Mouse (Mus musculus): ENCODE results near the gene Josd2.
A peak's percentile ranks its signal among the peaks of the same experiment; 100 is the strongest.

Josd2 gene

DNA sequence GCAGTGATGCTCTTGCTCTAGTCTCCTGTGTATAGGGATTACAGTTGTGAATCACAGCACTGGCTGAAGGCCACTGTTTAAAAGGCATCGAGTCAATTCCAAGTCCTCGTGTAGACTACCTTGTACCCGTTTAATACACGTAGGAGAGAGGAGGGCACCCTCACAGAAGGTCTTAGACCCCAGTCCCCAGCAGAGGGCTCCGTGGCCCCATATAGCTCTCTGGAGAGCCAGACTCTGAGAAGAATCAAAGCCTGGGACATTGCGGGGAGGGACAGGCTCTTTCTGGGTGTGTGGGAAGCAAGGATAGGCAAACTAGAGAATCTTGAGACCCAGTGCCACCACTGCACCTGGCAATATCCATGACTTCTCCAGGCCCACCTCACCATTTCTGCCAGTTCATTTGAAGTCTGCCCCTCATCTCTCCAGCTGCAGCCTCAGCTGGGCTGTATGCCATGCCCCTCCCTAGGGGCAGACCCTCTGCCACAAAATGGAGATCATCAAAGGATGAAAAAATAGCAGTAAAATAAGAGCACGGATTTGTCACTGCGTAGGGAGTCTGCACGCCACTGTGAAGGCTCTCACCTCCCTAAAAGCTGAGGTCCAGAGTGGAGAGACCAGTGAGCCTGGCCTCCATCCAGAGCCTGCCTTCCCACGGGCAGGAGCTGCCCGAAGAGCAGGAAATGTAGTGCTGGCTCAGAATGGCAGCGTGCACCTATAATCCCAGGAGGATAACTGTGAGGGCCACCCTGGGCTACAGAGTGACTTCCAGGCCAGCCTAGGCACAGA lies 21.5 kb upstream of the Josd2 start:
- no peak for DNase-seq (ENCODE audit: low read depth, low spot score)

- no peak for DNase-seq (ENCODE audit: low read depth, low spot score)
Observed at GRCm38 (mm10) chr7:44453256-44453655, 14.5 kb upstream of the Josd2 start.

- DNase-seq (ENCODE audit: low read depth, low spot score) = peak; percentile 61
Observed at GRCm38 (mm10) chr7:44456302-44456701, 11.5 kb upstream of the Josd2 start.

GRCm38 (mm10) chr7:44460067-44460466 lies 7.7 kb upstream of the Josd2 start:
- DNase-seq (ENCODE audit: low read depth, low spot score) = no peak

- no peak for DNase-seq (ENCODE audit: low read depth, low spot score)
Observed at GRCm38 (mm10) chr7:44460767-44461502, 6.8 kb upstream of the Josd2 start.

- peak; percentile 51 for DNase-seq (ENCODE audit: low read depth, low spot score)
Observed at GRCm38 (mm10) chr7:44461503-44462217, 6.1 kb upstream of the Josd2 start.

DNA sequence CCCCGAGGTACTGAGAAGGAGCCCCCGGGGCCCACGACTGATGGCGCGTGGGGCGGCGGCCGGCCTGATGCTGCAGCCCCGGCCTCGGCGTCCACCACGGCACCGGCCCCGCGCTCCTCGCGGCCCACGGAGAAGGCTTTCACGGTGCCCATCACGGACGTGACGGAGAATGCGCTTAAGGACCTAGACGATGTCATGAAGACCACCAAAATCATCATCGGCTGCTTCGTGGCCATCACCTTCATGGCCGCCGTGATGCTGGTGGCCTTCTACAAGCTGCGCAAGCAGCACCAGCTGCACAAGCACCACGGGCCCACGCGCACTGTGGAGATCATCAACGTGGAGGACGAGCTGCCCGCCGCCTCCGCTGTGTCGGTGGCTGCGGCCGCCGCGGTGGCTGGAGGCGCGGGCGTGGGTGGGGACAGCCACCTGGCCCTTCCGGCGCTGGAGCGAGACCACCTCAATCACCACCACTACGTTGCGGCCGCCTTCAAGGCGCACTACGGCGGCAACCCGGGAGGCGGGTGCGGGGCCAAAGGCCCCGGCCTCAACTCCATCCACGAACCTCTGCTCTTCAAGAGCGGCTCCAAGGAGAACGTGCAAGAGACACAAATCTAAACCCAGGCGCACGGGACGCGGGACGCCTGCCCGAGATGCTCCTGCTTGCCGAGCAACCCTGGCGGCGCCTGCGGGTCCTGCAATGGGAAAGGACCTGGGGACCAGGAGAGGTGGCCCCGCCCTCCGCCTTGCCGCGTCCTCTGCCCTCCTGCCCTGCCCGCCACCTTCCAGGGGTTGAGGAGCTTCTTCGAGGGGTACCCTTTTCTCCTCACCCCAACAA lies 5.3 kb upstream of the Josd2 start:
- DNase-seq (ENCODE audit: low read depth, low spot score) = peak; percentile 94

DNA sequence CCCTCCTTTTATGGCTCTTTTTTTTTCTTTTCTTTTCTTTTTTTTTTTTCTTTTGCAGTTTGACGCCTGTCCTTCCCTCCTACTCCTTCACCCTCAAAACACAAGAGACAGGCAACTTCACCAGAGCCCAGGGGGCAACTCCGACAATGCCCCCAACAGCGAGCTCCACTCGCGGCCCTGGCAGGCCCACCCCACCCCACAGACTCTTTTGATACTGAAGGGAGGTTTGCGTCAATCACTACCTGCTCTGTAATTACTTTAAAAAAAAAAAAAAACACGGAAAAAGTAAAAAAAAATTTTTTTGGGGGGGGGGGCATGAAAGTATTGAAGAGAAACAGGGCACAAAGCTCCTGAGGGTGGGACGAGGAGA lies 4.7 kb upstream of the Josd2 start:
- DNase-seq (ENCODE audit: low read depth, low spot score) = no peak

DNA sequence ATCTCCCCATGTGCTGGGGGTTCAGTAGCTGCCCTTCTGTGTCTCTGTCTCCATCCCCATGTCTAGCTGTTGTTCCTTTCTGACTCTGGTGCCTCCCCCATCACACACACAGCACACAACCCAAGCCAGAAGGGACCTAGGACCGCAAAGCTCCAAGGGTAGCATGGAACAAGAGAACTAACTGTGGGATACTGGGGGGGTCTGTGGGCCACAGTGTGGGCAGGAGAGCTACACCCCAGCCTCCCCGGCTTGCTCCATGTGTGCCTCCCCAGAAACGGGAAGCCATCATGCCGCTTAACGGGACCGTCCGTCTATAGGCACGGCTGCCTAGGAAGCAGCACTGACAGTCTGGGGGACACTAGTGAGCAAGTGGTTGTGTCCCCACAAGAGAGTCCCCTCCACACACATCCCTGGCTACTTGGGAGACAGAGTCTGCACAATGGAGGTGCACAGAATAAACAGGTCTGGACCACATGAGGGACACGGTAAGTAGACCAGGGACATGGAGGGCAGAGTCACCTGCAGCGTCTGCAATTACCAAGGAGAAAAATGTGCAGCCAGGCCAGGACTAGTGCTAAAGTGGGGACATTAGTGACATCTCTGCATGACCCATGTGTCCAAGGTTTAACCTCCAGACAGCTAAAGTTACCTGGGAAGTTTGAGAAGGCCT lies 4.1 kb upstream of the Josd2 start:
- no peak for DNase-seq (ENCODE audit: low read depth, low spot score)

GRCm38 (mm10) chr7:44464511-44464910 lies 3.3 kb upstream of the Josd2 start:
- DNase-seq (ENCODE audit: low read depth, low spot score) = no peak

DNA sequence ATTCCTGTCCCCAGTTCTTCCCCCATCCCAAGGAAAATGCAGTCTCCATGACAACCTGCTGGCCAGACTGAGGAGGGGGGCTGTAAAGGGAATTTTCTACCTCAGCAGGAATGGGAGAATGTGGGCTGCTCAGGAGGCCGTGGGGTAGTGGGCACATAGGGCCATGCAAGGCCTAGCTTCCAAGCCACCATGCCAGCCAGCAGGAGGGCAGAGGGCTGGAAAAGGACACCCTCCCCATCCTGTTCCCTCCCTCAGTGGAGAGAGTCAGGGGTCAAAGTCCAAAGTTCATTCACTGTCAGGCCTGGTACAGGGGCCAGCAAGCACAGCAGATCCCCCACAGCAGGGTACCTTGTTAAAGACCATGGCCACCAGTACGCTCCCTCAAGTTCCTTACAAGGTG lies 2.7 kb upstream of the Josd2 start, which contains the start of gene Aspdh:
Gene Aspdh, plus strand, starts transcription at position 281 of the 400 bp plus-strand sequence.
- no peak for DNase-seq (ENCODE audit: low read depth, low spot score)

DNA sequence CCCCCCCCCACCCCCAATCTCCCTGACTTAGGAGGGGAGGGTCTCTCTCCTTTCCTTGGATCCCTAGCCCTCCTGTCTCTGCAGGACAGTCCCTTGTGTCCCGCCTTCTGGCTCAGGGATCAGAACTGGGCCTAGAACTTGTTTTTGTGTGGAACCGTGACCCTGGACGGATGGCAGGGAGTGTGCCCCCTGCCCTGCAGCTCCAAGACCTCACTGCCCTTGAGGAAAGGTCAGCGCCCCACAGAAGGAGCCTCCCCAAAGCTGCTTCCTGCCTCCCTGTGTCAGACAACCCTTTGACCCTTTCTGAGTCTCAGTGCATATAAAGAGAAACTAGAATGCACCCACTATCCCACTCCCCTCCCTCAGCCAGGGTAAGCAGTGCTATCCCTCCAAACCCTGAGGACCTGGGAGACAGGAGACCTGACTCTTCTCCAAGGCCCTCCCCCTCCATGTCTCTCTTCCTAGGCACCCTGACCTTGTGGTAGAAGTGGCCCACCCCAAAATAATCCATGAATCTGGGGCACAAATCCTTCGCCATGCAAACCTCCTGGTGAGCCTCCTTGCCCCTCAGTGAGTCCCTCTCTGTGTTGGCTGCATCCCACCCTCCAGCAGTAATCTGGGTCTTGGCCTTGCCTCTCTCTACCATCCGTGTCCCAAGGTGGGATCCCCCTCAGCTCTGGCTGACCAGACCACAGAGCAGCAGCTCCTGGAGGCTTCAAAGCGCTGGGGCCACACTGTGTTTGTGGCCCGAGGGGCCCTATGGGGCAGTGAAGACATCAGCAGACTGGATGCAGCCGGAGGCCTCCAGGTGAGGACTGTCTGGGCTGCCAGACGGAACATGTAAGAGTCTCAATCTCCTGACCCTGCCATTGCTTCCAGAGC lies 1.5 kb upstream of the Josd2 start:
- no peak for DNase-seq (ENCODE audit: low read depth, low spot score)

- no peak for DNase-seq (ENCODE audit: low read depth, low spot score)
Observed at GRCm38 (mm10) chr7:44466888-44467311, 880 bp upstream of the Josd2 start.

GRCm38 (mm10) chr7:44468644-44469285 lies 985 bp downstream of the Josd2 start:
- DNase-seq (ENCODE audit: low read depth, low spot score) = no peak

- DNase-seq (ENCODE audit: low read depth, low spot score) = no peak
Observed at GRCm38 (mm10) chr7:44469677-44470675, 2.2 kb downstream of the Josd2 start.

- DNase-seq (ENCODE audit: low read depth, low spot score) = no peak
Observed at GRCm38 (mm10) chr7:44470696-44471612, 3.2 kb downstream of the Josd2 start.
